Mouse (Mus musculus) telencephalon, adult 2 months (tissue): ENCODE results near the gene AC129217.1.

Source experiments
- DNase-seq: peaks from one replicate; pipeline ENCODE4 v3.0.0-alpha.2; 2011; ENCODE audit warnings: low read depth, low spot score

Gene AC129217.1

DNA sequence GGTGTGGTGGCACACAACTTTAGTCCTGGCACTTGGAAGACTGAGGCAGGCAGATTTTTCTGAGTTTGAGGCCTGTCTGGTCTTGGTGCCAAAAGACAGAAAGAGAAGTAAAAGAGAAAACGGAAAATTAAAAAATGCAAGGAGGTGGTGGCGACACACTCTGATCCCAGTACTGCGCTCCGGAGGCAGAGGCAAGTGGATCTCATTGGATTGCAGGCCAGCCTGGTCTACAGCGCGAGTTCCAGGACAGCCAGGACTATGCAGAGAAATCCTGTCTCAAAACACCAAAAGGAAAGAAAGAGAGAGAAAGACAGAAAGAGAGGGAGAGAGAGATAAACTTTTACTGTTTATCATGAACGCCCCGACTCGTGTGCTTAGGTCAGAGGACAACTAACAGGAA lies 41.3 kb downstream of the AC129217.1 start:
- DNase-seq = no peak

DNA sequence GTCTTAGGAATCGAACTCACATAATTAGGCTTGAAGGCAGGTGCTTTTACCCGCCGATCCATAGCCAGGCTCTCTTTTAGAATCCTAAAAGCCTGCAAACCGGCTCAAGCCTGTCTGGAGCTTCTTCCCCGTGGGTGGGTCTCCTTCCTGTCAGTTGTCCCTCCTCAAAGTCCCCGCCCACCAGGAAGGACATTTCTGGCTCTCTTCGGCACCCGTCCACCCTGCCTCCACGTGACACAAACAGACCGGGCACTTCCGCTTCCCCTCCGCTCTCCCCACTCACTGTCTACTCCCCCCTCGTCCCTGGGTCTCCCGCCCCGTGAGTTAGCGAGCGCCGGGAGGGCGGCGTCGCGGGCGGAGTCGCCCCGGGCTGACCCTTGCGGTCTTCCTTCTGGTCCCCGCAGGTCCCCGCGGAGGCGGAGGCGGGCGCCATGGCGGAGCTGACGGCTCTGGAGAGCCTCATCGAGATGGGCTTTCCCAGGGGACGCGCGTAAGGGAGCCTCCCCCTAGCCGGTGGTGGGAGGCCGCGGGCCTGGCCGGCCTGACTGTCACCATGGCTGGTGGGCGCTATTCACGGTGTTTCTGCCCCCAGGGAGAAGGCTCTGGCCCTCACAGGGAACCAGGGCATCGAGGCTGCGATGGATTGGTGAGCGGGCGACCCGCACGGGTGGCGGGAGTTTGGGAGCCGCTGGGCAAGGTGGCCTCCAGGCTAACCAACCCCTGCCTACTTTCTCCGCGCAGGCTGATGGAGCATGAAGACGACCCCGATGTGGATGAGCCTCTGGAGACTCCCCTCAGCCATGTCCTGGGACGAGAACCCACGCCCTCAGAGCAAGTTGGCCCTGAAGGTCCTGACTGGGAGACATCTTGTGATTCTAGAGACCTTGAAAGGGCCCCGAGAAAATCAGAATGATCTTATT lies 42.0 kb downstream of the AC129217.1 start, which contains the start of gene Ubxn1:
Gene Ubxn1, plus strand, starts transcription at position 230 of the 920 bp plus-strand sequence.
- peak; percentile 97 for DNase-seq

DNA sequence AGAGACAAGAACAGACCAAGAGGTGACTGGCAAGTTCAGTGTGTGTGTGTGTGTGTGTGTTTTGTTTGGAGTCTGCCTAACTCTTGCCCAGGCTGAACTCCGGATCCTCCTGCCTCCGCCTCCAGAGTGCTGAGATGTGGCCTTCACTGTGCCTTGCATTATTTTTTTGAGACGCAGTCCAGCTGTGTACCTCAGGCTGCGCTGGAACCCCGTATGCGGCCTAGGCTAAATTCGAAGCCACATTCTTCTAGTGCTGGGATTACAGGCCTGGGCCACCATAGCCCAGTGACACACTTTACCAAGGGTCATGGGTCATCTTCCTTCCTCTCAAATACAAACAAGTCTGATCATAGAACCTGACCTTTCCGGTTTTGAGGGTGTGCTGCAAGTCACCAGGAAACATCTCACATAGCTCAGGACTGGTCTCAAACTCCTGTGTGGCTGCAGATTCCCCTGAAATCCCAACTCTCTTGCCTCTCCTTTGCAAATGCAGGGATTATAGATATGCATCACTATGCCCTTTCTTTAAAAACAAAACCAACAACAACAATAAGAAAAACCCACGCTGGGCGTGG lies 42.8 kb downstream of the AC129217.1 start:
- DNase-seq = no peak

DNA sequence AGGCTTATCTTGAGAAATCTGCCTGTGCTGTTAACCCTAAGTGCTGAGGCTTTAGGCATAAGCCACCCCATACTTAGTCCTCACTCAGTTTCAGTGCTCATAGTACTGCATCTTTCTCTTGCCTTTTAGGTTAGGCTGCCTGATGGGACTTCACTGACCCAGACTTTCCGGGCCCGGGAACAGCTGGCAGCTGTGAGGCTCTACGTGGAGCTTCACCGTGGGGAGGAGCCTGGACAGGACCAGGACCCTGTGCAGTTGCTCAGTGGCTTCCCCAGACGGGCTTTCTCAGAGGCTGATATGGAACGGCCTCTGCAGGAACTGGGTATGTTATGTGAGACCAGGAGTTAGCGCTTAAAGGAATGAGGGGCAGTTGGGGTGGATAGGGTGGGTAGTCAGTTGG lies 45.5 kb downstream of the AC129217.1 start:
- no peak for DNase-seq

DNA sequence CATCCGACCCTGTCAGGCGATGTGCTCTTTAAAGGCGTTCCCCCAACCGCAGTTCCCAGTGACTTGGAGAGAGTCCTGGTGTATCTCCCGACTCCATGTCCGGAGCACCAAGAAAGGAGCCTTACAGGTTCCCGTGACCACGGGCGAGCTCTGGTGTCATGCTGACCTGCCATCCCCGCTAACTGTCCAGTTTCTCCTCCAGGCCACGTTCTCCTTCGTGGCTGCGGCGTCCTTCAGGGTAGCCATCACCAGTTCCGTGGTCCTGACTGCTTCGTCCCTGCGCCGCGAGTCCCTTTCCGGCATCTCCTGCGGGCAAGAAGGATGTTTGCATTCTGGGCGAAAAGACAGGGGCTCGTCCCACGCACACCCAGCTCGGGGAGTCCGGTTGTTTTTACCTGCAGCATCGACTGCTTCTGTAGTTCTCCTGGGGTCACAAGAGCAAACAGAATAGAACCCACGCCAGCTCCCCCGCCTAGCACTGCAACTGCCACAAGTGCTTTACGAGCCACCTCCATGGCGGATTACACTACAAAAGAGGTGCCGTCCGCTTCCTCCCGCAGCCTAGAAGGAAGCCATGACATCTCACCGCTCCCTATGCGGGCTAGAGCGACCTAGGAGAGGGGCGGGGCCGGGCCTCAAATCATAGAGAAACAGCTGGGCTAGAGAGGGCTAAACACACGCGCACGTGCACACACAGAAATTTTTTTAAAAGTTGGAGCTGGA lies 50.9 kb downstream of the AC129217.1 start, which contains the start of gene Uqcc3:
Gene Uqcc3, minus strand, starts transcription at position 613 of the 723 bp plus-strand sequence.
- DNase-seq = peak; percentile 83

DNA sequence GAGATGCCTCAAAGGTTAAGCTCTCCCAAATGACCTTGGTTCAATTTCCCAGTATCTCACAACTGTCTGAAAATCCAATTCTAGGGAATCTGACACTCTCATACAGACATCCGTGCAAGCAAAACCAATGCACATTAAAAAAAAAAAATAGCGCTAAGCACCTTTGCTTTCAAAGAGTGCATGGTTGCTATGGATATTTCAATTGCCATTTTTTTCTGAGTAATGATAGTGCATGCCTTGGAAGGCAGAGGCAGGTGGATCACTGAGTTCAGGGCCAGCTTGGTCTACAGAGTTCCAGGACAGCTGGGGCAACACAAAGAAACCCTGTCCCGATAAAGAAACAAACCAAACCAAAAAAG lies 51.4 kb downstream of the AC129217.1 start:
- no peak for DNase-seq

DNA sequence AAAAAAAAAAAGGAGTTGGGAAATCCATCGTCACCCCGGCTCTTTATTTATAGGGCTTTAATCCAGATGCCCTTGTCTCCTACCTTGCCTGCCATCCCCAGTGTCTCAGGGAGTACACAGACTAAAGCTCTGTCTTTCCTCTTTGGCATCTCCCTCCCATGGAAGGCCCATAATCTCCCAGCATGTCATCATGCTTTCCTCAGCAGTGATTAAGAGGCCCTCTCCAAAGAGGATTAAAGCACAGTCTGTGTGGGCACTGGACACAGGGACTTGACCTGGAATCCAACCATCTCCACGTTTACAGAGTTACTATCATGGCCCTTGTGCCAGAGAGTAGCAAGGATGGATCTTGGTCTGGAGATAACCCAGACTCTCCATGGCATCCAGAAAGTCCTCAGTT lies 54.0 kb downstream of the AC129217.1 start, which contains the start of the genes Lbhd1 and Gm49403:
Gene Lbhd1, plus strand, starts transcription at position 117 of the 400 bp plus-strand sequence.
Gene Gm49403, plus strand, starts transcription at position 315 of the 400 bp plus-strand sequence.
- DNase-seq = no peak

DNA sequence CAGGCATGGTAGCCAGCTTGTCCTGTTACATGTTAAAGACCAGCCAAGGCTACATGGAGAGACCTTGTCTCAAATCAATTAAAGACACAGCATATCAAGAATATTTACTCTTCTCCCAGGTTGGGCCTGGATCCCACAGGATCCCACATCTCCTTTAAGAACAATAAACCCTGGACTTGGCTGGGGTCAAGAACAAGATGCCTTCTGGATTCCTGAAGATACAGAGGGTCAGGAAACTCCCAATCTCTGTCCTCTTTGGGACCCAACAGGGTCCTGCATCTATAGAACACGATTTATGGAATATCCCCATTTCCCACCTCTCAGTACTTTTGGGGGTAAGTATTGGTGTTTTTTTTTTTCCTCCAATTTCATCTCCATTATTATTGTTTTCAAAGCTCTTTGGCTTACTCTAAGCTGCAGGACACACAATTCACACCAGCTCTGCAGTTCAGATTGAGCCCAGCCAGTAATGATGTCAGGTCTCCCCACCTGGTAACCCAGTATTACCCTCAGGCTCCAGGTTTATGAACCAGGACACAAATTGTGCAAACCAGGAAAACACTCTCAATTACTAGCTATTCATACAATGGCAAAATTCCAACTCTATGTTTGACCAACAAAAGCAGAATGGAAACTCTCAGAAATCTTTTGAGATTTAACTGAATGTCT lies 57.5 kb downstream of the AC129217.1 start:
- no peak for DNase-seq

DNA sequence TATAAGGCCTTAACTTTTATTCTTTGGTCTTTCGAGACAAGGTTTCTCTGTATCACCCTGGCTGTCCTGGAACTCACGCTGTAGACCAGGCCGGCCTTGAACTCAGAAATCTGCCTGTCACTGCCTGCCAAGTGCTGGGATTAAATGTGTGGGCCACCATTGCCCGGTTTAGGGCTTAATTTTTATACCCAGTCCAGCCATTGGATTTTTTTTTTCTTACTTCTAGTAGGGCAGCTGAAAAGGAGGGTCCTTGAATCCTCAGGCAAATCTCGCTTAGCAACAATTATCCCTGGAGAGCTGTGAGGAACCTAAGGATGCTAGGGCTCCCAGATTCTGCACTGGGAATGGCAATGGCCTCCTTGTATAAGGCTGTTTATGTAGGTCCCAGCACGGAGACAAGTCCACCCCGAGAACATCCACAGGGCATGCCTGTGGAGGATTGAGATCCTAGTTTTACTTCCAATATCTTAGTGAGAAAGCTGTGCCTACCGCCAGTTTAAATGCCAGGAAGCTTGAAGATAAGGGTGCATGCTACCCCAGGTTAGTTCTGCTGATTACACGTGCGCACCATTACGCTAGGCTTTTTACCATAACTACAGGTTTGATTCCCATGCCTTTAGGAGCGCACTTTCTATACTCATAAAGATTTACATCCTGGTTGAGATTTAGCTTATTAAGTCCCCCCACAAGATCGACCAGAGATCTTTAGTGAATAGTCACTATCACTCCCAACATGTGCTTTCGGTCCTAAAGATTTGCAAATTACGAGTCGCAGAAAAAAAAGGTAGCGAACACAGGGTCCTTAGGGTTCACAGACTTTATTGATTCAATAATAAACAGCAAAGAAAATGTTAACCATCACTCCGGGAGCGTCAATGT lies 58.3 kb downstream of the AC129217.1 start:
- no peak for DNase-seq

DNA sequence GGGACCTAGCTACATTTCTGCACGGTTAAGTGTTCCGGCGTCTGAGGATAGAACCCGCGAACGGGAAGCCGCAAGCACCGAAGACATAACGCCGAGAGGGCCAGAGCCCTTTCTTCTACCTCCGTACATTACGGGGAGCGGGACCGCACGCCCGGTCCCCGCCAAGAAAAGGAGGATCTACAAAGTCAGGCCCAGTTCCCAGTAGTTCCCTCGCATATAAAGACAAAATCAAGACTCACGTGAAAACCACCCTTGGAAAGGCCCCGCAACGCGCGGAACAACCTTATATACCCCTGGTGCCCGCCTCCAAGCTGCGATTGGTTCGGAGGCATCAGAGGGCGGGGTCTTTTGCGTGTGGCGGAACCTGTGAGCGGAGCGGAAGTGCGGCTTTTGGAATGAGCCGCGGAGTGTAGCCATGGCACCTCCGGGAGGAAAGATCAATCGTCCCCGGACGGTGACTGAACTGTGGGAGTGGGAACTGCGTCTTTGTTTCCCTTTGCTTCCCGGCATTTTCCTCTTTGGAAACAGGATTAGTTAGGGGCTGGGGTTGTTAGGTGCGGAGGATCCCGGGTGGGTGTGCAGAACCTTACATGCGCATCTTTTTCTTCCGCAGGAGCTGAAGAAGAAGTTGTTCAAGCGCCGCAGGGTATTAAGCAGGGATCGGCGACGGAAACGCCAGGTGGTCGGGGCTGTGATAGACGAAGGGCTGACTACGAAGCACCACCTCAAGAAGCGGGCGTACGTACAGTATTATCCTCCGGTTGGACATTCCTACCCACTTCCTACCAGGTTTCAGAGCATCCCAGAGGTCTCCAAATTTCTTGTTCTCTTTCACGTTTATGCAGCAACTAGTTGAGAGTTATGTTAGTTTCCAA lies 59.2 kb downstream of the AC129217.1 start, which contains the start of the genes 1810009A15Rik and Gm49416:
Gene 1810009A15Rik, plus strand, starts transcription at position 343 of the 875 bp plus-strand sequence.
Gene Gm49416, plus strand, starts transcription at position 416 of the 875 bp plus-strand sequence.
- peak; percentile 92 for DNase-seq
